Mouse (Mus musculus) granulocyte monocyte progenitor cell, adult 5-6 weeks (primary cell): ENCODE results near the gene Gpx6. TPM values are rescaled to one million over a fixed set of nuclear protein-coding genes. Genes with fewer than 3 reads are reported as not detected.
A peak's percentile ranks its signal among the peaks of the same experiment; 100 is the strongest.

ENCODE experiments used
- ATAC-seq: replicated peaks from 2 replicates; pipeline ENCODE4 v1.8.0; 2016; ENCODE audit warnings: mild to moderate bottlenecking, moderate TSS enrichment, inconsistent platforms; ENCODE audit not compliant: poor library complexity, severe bottlenecking
- total RNA-seq, 2 experiments: library from RNA; stranded (forward) in 1 of 2; stranded (reverse) in 1 of 2; fragments of 200-712, 200-1000 nt in 1 of 2; fragments of >200 nt in 1 of 2; fragmentation: Nextera tagmentation in 1 of 2; gene quantifications; 2 replicates each; pipeline ENCODE4 v1.2.3; 2014 to 2017

Gene Gpx6
- total RNA-seq (2014; fragmentation: Nextera tagmentation) (not detected in 2 replicates), total RNA-seq (2017) (not detected in 2 replicates)

DNA sequence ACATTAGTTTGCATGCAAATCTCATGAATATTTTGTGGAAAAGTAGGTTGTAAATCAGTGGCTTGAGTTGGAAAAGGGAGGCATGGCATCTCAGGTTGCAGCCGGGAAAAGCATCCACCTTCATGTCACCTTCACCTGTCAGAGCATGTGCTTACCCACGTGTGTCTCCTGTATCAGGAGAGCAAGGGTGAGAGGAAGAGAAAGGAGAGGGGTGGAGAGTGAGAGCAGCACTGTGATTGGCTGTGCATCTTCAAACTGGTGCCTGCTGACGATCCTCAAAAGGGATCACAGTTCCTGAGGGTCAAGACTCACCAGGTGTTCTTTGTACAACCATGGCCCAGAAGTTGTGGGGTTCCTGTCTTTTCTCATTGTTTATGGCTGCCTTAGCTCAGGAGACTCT is at the start of gene Gpx6:
Gene Gpx6, plus strand, starts transcription at position 200 of the 400 bp plus-strand sequence.
- no peak for ATAC-seq

DNA sequence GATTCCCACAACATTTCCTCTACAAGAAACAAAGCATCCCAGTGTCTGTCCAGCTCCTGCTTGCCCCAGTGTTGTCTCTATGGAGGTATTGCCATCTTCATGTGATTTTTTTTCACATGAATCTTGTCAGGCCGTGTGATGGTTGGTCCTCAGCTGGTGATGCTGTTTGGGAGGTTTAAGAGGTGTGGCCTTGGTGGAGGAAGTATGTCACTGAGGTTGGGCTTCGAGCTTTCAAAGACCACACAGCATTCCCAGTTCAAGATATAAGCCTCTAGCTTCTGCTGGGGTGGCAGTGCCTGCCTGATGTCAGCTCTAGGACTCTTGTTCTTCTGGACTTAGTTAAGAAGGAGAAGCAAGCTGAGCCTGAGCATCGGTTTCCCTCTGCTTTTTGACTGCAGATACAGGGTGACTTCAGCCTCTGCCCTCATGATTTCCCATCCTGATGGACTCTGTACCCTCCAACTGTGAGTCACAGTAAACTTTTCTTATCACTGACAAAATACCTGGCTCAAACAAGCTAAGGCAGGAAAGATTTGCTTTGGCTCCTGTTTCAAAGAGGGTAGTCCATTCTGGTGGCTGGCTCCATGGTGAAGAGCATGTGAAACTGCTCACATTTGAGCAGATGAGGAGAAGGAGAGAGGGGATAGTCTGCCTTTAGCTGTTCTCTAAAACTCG is 49.0 kb upstream of the Gpx6 start:
- ATAC-seq = no peak

DNA sequence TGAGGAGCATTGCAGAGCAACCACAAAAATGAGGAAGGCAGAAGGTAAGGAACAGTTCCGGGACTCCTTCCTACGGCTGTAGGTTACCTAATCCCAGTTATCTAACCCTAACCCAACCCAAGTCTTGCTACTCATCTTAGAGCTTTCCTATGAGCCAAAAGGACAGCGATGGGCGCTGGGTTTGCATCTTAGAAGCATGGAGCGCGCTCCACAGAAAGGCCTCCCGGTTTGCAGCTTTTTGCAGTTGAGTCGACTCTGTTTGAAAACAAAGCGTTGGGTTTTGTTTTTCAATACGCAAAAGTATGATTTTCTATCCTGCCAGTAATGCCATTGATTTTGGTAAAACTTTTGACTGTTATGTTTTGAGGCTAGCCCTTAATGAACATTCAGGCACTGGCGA is 48.0 kb upstream of the Gpx6 start:
- ATAC-seq = peak; percentile 40; the same call in 1 of the 2 replicates

DNA sequence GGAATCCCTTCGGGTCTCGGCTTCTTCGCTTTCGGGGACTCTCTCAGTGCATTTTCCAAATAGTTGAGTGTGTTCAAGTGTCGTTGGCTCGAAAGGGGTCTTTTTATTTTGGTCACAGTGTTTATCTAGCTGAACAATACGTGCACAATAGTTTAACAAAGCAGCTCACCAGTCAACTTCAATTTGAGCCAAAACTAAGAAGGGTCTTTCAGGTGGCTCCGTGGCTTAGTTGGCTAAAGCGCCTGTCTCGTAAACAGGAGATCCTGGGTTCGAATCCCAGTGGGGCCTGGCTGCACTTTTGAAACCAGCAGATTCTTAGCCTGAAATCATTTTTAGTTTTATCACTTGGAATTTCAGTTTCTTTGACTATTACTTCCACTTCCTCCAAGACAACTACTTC is 47.6 kb upstream of the Gpx6 start:
- ATAC-seq = no peak

DNA sequence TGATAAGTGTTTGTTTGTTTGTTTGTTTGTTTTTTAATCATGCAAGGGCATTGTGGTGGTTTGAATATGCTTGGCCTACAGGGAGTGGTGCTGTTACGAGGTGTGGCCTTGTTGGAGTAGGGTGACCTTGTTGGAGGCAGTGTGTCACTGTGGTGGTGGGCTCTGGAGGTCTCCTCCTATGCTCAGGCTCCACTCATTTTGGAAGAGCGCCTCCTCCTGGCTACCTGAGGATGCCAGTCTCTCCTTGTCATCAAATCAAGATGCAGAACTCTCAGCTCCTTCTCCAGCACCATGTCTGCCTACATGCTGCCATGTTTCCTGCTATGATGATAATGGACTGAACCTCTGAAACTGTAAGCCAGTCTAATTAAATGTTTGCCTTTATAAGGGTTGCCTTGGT is 46.2 kb upstream of the Gpx6 start:
- ATAC-seq = no peak

DNA sequence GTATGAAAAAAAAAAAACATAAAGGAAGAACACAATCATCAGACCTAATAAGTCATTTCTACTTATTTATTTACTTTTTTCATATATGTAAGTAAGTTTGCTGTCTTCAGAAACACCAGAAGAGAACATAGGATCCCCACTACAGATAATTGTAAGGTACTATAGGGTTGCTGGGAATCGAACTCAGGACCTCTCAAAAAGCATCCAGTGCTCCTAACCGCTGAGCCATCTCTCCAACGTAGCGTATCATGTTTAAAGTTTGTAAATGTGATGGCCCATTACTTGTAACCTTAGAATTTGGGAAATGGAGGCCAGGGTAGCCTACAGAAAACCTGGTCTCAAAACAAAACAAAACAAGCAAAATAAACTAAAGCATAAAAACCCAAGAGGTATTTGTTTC is 44.4 kb upstream of the Gpx6 start:
- no peak for ATAC-seq

DNA sequence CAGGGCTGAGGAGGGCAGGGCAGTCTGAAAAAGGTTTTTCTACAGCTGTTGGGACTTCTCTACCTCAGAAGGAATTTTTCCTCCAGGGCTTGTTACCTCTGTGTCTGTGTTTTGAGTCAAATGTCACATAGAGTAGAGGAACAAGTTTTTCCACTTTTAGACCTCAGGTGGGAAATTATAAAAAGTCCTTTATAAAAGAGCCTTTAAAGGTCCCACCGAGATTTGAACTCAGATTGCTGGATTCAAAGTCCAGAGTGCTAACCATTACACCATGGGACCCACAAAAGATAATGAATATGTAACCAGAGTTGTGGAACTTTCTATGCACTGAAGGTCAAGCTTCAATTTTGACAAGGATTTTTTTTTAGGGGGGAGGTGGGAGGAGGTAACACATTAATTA is 43.7 kb upstream of the Gpx6 start:
- ATAC-seq = no peak

DNA sequence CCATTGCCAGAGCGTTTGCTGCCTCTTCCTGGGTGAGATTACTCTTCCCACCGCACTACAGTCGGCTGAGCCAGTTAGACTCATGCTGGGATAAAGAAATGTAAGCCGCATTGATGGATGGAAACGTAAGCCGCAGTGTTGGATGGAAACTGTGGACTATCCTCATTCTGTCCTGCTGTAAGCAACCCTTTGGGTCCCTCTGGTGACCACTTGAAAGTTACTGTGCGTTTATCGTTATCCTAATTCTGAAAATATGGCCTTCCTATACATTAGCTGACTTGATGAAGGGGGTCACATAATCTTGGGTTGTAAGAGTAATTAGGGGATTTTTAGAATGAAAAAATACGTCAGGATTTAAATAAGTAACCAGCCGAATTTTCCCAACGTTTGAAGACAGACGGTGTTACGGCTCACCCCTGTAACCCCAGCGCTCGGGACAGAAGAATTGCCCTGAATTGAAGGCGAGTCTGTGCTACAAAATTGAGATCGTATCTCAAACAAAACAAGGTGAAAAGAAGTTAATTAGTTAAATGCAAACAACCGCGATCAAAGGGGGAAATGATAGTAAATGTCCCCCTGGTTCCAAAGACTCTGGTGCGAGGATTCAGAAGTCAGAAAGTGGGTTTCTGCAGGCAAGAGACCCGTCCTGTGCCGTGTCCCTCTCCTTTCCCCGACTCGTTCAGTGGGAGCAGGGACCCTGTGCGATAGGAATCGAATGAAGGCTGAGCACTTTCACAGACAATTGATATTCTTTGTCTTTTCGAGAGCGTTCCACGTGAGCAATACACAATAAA is 36.7 kb upstream of the Gpx6 start:
- peak; percentile 35 for ATAC-seq

DNA sequence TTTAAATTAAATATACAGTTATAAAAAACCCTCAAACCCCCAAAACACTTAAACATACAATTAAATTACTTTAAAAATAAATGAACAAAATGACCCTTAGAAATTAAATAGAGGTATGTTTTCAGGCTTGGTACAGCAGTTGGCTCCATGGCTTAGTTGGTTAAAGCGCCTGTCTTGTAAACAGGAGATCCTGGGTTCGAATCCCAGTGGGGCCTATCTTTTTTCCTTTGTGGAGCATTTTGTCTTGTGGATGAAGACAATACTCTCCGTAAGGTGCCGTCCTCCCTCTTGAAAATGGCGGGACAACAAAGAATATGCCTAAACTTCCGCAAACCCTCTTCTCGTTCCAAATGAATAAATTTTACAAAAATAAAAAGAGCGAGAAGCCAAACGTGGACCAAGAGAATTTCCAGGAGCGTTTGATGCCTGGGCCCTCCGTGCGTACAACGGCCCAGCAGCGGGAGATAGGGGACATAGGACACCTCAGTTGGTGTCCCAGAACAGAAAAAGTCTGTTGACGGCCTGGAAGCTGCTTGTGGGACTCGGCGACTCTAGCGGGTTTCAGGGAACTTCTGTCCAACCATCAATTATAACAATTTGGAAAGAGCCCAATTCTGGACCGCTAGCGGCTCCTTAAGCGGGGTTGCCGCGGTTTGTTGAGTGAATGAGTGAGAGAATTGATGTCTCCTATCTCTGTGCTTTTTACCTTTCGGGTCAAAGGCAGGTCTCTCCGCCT is 35.9 kb upstream of the Gpx6 start:
- peak; percentile 15 for ATAC-seq

DNA sequence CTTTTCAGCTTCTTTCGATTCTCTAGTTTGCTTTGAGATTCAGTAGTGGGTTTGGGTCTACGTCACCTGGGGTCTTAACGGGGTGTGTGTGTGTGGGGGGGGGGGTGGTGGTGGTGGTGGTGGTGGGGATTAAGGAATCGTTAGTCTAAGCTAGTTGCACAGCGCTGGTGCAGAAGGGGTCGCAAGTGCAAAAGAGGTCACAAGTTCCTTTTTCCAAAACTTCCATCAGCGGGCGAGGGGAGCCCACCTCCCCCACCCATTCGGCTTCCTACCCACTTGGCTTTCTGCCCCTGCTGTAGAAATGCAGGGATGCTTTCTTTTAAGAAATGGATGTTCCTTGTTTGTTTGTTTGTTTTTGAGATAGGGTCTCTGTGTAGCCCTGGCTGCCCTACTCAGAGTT is 35.4 kb upstream of the Gpx6 start:
- no peak for ATAC-seq

DNA sequence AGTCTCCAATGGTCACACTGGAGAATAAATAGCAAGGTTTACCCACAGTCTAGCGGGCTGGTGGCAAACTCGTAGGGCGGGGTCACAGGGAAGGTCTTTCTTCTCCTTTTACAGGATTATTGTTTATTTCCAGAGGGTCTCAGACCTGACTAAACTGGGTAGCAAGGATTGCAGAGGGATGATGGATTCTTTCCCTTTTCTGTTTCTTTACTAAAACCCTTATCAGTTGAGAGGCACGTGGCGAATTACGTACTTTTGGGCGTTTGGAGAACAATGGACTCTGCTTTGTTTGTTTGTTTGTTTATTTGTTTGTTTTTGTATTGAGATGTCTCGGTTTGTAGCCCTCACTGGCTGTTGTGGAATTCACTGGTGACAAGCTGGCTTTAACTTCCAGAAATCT is 32.8 kb upstream of the Gpx6 start:
- no peak for ATAC-seq

DNA sequence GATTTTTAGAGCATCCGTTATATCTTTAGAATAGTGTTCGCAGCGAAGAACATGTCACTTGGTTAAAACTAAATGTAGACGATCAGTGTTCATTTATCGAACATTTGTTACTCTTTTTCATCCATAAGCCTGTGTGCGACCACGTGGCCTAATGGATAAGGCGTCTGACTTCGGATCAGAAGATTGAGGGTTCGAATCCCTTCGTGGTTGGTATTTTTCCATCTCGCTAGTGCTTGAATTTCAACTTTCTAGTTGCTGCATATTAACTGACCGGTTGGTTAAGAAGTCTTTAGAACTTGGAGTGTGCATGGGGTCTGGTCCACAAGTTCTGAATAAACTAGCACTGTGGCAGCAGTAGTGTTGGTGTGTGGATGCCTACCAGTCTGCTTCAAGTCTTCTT is 32.4 kb upstream of the Gpx6 start:
- peak; percentile 78 for ATAC-seq

DNA sequence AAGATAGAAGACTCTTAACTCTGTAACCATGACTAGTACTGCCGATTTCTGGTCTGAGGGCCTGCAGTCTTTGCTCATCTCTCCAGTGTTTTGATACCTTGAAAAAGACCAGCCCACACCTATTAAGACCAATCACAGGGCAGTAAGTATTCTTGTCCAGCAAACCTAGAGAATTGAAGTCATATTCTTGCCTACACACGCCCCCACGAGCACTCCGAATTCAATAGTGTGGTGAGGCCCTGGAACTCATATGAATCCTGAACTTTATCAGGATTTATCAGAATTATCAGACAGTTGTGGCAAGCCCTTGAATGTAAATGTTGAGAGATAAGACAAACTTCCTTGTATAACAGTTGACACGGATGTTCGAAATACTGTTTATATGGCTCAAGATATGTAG is 19.3 kb upstream of the Gpx6 start, which contains the start of gene Gpx5:
Gene Gpx5, minus strand, starts transcription at position 101 of the 400 bp plus-strand sequence.
- ATAC-seq = no peak

DNA sequence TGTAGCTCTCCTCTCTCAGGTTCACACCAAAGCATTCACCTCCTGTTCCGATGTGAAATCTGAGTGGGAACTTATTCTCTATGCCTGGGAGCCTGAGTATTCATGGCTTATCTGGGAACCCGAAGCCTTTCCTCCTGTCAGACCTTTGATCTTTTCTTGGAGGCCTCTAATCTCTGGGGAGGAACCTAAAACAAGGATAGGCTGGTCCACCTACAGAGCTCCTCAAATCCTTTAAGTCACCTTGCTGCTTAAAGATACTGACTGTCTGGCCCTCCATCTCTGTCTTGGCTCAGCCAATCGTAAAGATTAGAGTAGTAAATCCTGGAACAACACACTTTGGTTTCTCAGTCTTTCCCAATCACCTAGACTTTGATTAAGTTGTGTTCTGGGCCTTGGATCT is 13.4 kb upstream of the Gpx6 start:
- no peak for ATAC-seq

DNA sequence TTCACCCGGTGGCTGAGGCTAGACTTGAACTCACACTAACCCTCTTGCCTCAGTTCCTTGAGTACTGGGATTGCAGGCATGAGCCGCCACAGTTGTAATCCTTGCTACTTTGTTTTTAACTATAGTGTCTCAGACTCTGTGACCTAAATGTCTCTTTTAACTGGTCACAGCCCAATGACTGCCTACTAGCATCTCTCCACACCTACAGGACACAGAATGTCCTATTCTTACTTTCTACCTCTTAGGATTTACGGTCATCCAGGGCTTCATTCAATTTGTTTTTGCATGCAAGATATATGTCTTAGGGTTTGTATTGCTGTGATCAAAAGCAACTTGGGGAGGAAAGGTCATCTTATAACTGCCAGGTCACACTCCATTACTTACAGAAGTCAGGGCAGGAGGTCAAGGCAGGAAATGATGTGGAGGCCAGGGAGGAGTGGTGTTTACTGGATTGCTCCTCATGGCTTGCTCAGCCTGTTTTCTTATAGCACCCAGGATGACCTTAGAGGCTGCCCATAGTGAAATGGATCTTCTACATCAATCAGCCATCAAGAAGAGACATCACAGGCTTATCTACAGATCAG is 7.3 kb upstream of the Gpx6 start:
- no peak for ATAC-seq

DNA sequence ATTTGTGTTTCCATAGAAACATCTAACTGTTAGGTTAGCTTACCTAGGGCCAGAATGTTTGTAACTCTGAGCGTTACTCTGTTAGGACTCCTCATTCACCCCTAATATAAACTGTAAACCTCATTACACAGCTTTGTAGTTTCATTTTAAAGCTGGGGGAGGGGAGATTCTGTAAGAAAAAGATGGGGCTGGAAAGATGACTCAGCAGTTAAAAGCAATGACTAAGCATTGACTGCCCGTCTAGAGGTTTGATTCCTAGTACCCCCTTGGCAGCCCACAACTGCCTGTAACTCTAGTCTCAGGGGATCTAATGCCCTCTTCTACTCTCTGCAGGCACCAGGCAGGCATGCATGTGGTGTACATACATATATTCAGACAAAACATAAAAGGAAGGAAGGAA is 2.1 kb upstream of the Gpx6 start:
- ATAC-seq = no peak

DNA sequence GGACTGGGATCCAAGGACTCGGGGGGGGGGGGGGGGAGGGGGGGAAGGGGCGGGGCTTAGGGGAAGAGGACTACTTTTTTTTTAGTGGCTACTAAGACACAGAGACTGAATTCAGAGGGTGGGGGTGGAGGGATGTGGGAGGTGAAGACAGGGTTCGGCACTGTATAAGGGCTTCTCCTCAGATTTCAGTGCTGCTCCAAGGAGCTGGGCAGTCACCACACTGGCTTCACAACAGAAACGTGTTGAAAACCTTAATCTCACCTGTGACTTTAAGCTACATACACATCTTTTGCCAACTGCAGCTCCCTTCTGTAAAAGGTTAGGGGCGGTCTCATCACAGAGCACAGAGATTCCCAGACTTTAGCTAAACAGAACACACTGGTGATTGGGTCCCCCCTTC is 929 bp downstream of the Gpx6 start:
- ATAC-seq = no peak

DNA sequence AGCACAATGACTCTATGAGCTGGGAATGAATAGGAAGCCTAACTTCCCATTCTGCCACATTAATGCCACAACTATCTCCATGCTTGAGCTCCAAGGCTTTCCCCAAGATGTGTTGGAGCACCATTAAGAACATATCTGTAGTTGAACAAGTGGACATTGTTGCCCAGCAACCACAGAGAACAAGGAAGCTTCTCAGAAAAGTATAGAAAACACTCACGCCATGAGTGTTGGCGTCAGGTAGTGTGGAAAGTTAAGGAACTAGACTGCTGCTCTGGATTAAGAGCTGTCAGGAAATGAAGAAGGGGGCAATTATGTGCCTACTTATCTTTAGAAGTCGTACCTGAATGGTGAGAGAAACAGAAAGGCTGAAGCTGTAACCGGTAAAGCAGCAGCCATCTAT is 2.0 kb downstream of the Gpx6 start:
- ATAC-seq = no peak

DNA sequence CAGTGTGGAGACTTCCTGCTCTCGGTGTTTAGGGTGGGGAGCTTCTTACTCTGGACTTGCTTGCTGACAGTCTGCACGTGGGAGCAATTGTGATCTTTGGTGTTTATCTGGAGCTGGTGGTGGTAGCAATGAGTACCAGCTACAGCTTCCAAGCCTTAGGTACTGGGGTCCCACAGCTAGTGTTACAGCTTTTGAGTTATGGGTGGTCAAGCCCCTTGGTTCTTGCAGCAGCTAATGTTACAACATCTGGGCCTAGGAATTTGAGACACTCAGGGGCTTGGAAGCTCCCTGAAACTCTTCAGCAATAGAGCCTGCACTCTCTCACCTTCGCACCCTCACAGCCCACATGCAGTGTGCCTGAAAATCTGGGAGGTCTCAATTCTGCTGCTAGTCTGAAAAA is 8.3 kb downstream of the Gpx6 start:
- ATAC-seq = no peak

DNA sequence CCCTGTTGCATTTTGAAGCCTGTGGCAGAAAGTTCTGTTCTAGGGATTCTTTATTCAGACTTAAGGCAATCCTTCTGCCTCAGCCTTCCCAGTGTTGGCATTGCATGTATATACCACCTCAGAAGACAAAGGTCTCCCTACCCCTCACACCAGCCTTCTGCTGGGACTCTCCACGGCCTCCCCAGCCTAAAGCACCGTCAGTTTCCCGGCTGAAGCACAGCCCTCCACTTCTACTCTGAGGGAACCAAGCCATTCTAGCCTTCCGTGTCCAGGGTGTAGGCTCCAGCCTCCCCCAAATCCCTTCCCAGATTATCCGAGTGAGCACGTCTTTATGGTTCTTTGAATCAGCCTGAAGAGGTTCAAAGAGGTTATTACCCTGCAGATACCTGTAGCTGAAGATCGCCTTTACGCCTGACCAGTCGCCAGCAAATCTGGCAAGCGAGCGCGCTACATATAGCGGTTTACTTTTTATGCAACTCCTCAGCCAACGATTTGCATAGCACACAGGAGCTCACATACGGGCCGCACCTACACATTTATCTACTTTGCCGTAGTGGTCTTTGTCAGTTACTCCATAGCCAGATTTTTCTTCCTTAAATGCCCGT is 10.1 kb downstream of the Gpx6 start:
- ATAC-seq = no peak
